Mouse (Mus musculus) c-Kit-positive CD71-positive TER-119-positive erythroid progenitor cells, embryonic 14.5 days (primary cell): ENCODE results near the gene Vsig2.

Source experiments
- DNase-seq: peaks from one replicate; pipeline ENCODE4 v3.0.0-alpha.2; 2013; ENCODE audit warnings: low spot score

The Vsig2 gene

DNA sequence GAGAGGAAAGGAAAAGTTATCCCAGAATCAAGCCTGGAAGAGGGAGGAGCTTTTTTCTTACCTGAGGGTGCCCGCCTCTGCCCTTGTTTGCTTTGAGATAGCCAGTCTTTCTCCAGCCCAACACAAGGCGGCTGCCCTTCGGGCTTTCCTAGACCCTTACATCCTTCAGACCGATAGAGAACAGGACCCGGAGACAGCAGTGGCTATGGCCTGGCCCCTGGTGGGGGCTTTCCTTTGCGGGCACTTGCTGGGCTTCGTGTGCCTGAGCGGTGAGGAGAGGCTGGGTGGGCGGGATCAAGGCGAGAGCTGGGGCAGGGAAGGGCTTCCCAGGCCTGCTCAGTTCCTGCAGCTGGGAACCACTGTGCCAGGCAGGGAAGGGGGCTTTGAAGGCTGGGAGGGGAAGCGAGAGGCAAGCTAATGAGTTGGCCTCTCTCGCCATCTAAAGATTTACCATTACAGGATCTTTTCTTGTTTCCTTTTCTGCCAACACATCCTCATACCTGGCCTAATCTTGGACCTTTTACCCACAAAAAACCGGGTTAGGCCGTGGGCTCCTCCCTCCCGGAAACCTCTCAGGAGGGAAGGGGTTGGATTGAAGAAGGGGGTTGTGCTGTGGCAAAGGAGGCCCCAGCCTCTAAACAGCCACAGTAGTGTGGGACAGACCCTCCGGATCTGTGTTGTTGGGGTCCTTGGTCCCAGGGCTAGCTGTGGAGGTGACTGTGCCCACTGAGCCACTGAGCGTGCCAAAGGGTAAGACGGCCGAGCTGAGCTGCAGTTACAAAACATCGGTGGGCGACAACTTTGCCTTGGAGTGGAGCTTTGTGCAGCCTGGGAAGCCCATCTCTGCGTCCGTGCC lies at the start of gene Vsig2:
Gene Vsig2 (plus strand): TSS at position 86 of the 856 bp plus-strand sequence.
- no peak for DNase-seq

DNA sequence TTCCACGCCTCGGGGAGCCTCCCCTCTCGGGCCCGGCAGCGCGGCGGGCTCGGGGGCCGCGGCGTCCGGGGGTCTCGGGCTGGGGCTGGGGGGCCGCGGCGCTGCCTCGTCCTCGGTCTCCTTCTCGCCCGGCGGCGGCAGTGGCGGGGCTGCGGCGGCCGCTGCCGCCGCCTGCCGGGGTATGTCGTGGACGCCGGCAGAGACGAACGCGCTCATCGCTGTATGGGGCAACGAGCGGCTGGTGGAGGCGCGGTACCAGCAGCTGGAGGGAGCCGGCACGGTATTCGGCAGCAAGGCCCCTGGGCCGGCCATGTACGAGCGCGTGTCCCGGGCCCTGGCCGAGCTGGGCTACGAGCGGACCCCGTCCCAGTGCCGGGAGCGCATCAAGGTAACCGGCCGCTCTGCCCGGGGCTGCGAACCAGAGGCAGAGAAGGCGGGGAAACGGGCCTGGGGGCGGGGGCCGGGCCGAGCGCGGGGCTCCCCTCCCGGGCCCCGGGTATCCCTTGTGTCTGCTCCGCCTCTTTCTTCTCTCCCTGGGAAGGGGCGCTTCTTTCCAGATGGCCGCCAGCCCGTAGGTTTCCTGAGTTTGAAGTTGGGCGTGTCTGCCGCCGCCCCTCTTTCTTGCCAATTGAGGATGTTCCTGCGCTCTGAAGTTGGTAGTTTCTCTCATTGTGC lies 49.5 kb upstream of the Vsig2 start:
- peak; percentile 13 for DNase-seq

GRCm38 (mm10) chr9:37495761-37496160 lies 43.3 kb upstream of the Vsig2 start:
- no peak for DNase-seq

DNA sequence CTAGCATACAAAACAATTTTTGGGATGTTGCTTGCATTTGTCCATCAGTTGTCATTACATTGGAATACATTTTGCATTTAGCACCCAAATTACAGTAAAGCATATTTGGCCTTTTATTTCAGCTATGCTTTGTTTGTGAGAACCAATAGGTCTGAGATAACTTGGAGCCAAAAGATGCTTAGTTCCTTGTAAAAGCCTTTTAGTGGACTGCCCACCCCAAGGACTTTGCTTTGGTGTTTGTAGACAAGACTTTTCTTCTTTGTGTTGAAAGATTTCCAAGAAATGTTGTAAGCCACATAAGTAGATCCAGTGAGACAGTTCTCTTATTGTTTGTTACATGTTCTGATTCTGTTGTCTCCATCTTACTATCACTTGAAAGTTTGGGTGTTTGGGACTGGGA lies 42.7 kb upstream of the Vsig2 start:
- DNase-seq = no peak

DNA sequence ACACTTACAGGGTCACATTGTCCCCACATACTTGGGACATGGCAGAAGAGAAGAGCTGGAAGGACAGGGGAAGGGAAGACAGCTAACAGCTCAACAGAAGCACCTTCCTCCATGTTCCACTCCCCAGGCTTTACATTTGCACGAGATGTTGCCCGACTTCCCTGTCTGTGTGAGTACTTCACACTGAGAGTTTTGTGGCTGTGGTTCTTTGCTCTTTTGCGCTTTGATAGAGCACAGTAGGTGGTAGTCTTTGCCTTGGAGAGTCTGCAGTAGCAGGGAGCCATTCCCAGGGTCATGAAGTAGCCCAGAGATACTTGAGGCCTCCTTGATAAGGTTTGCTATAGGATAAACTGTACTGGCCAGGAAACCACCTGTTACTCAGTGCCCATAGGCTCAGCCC lies 38.9 kb upstream of the Vsig2 start:
- DNase-seq = no peak

GRCm38 (mm10) chr9:37501170-37501569 lies 37.9 kb upstream of the Vsig2 start:
- DNase-seq = no peak

DNA sequence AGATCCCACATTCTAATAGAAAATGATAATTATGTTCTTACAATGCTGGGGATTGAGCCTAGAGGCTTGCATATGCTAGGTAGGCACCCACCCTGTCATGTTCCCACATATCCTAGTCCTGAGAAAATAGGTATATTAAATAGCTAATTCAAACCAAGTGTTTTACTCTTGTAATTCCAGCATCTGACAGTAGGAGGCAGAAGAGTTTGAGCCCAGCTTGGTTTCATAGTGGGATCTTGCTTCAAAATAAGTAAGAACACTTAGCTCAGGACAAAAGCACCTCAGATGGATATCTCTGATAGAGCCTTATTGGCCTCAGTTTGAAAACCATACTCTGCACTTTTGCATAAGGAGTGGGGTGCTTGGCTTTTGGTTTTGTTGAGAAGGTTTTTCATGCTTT lies 34.7 kb upstream of the Vsig2 start:
- no peak for DNase-seq

DNA sequence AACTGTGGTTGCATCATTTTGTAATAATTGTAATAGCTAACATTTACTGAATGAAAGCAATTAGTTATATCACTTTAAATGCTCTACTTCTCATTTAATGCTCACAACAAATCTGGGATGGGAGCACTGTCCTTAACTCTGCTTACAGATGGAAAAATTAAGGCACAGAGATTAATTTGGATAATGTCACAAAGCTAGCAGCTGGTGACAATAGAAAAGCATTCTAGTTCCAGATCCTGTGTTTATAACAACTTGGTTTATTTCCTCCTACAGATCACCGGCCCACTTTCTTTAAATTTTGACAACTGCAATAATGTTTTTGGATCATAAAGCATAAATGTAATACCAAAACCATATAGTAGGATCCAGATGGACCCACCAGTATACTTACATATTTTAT lies 33.0 kb upstream of the Vsig2 start:
- DNase-seq = no peak

DNA sequence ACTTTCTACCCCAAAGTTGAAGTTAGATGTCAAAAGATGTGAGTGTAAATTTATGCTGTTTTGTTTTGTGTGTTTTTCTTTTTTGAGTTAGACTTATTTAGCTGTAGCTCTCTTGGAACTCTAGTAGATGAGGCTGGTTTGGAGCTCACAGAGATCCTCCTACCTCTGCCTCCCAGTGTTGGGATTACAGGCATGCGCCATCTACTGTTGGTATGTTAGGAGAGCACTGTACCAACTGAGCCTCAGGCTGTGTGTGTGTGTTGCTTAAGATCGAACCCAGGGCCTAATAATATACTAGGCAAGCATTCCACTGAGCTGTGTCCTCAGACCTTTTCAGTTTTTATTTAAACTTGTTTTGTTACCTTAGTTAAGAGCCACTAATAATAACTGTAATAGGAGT lies 27.0 kb upstream of the Vsig2 start:
- no peak for DNase-seq

- DNase-seq = no peak
These were observed 24.6 kb upstream of the Vsig2 start for GRCm38 (mm10) chr9:37514456-37514855.

DNA sequence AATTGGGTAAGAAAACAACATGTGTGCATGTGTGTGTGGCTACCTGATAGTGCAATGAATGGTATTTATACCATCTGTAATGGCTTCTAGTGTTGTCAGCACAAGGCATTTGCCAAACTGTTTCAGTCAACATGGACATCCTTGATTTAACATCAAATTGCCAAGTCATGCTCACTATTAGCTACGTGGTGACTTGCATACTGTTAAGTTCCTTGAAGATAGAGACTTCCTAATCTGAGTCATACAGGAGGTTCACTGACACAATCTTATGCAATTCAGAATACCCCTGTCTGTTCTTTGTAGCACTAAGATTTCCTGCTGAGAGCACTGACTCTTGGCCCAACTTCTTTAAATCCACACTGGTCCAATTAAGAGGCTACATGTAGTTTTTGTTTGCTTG lies 21.6 kb upstream of the Vsig2 start:
- DNase-seq = peak; percentile 49

DNA sequence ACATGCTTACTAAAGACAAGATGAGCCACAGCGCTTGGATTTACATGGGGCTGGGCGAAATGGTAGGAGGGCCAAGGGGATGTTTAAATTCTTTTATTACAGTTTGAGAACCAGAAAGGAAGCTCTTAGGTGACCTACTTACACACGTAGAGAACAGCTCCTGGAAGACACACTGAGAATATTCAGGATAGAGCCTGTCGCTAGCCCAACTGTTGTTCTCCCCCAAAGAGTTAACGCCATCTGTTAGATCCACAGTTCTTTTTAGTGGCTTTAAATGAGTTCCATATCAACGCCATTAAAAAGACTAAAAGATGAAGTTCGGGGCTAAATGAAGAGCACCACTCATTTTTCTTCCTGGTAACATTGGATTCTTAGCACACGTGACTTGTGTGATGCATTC lies 20.1 kb upstream of the Vsig2 start:
- DNase-seq = no peak

- no peak for DNase-seq
These were observed 19.1 kb upstream of the Vsig2 start for GRCm38 (mm10) chr9:37519995-37520394.

- DNase-seq = no peak
These were observed 13.6 kb upstream of the Vsig2 start for GRCm38 (mm10) chr9:37525461-37525860.

GRCm38 (mm10) chr9:37526443-37527395 lies 12.3 kb upstream of the Vsig2 start:
- DNase-seq = no peak

- DNase-seq = no peak
These were observed 11.4 kb upstream of the Vsig2 start, which contains the start of gene Esam for GRCm38 (mm10) chr9:37527396-37528224. Esam (plus strand) TSS chr9:37528078.

- no peak for DNase-seq
These were observed 10.7 kb upstream of the Vsig2 start for GRCm38 (mm10) chr9:37528225-37528970.

- no peak for DNase-seq
These were observed 8.8 kb upstream of the Vsig2 start for GRCm38 (mm10) chr9:37530031-37530887.

DNA sequence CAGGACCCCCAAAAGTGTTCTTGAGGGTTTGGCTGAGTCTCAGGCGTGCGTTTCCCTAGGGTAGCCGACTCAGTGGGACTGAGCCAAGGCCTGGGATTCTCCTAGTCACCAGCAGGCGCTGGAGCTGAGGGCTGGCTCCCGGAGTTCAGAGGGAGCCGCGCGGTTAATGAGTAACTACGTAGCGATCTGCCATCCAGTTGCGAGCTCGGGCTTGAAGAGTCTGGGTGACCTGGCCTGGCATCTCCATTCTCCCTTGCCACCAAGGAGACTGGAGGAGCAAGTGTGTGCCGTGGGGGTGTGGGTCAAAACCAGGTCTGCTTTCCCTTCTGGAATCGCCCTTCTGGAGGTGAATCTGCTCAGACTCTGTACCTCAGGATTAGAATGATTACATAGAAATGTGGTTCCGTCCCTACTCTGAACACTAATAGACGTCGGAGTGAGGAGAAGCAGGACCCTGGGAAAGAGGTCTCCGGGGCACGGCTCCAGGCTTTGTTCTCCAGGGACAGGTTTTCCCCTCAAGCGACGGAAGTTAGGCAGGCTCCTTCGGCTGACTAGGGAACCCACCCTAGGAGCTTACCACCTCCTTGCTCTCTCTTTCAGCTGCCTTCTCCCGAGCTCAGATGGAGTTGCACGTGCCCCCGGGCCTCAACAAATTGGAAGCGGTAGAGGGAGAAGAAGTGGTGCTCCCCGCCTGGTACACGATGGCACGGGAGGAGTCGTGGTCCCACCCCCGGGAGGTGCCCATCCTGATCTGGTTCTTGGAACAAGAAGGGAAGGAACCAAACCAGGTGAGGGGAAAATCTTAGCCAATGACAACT lies 8.0 kb upstream of the Vsig2 start:
- no peak for DNase-seq
